Mouse (Mus musculus) erythroblast, embryonic 14.5 days (primary cell): ENCODE results near the gene Cep126. TPM values are rescaled to one million over a fixed set of nuclear protein-coding genes. Genes with fewer than 3 reads are reported as not detected.

Experiments
- H3K27me3 ChIP-seq: 2 replicates; pipeline ENCODE4 v1.6.1; 2012; ENCODE audit warnings: inconsistent platforms; ENCODE audit not compliant: control insufficient read depth
- H3K36me3 ChIP-seq: 2 replicates; pipeline ENCODE4 v1.6.1; 2012; ENCODE audit warnings: mild to moderate bottlenecking, inconsistent platforms; ENCODE audit not compliant: control insufficient read depth
- H3K4me1 ChIP-seq: 2 replicates; pipeline ENCODE4 v1.6.1; 2012; ENCODE audit warnings: inconsistent platforms; ENCODE audit not compliant: control insufficient read depth
- H3K4me3 ChIP-seq: replicated peaks from 2 replicates; pipeline ENCODE3; 2012; ENCODE audit warnings: moderate library complexity, mild to moderate bottlenecking, inconsistent platforms
- H3K9me3 ChIP-seq: 2 replicates; pipeline ENCODE4 v1.6.1; 2012; ENCODE audit warnings: low read length, inconsistent platforms, mixed read lengths; ENCODE audit not compliant: control insufficient read depth
- GATA1 ChIP-seq: IDR thresholded peaks from 2 replicates; pipeline ENCODE4 v1.6.1; 2012; ENCODE audit warnings: low read length, inconsistent platforms, mixed read lengths
- TAL1 ChIP-seq: IDR thresholded peaks from 3 replicates; pipeline ENCODE4 v1.6.1; 2012; ENCODE audit warnings: low read length, inconsistent platforms, mixed read lengths
- polyA plus RNA-seq: library from polyadenylated mRNA; stranded (reverse); fragments of >175 nt; gene quantifications from 2 replicates; pipeline ENCODE4 v1.2.3, GENCODE M21; 2012

Gene Cep126
- polyA plus RNA-seq: not detected in 2 replicates

- peaks cover 13% of the 10 kb centered on the region for H3K4me1 ChIP-seq
- H3K4me3 ChIP-seq: peak within 1 kb of the TSS; percentile 74
- no peaks in the 10 kb centered on the region for H3K9me3 ChIP-seq
- H3K27me3 ChIP-seq: peaks cover 32% of the 10 kb centered on the region
- TF ChIP-seq GATA1 (no peak), TAL1 (no peak)
- no peaks in the 10 kb centered on the region for H3K36me3 ChIP-seq
Measured at GRCm38 (mm10) chr9:8134117-8134574, at the start of gene Cep126. Gene Cep126, minus strand, starts transcription at chr9:8134294.

GRCm38 (mm10) chr9:8179554-8179953 is 45.5 kb upstream of the Cep126 start:
- TF ChIP-seq GATA1: no peak
- TF ChIP-seq TAL1: no peak

GRCm38 (mm10) chr9:8177099-8177498 is 43.0 kb upstream of the Cep126 start:
- Histone ChIP-seq H3K9me3 (no peaks in the 10 kb centered on the region), H3K27me3 (no peaks in the 10 kb centered on the region), H3K4me1 (no peaks in the 10 kb centered on the region), H3K36me3 (no peaks in the 10 kb centered on the region), H3K4me3 (no peak overlapping the region)
- TF ChIP-seq GATA1 (no peak), TAL1 (no peak)

More at GRCm38 (mm10) chr9:8179554-8179953, 45.5 kb upstream of the Cep126 start:
- Histone ChIP-seq H3K9me3 (no peaks in the 10 kb centered on the region), H3K4me1 (no peaks in the 10 kb centered on the region), H3K4me3 (no peak overlapping the region), H3K36me3 (no peaks in the 10 kb centered on the region), H3K27me3 (no peaks in the 10 kb centered on the region)

GRCm38 (mm10) chr9:8157011-8157410 is 22.9 kb upstream of the Cep126 start:
- Histone ChIP-seq H3K36me3 (no peaks in the 10 kb centered on the region), H3K4me3 (no peak overlapping the region), H3K27me3 (no peaks in the 10 kb centered on the region), H3K4me1 (no peaks in the 10 kb centered on the region), H3K9me3 (no peaks in the 10 kb centered on the region)
- TF ChIP-seq TAL1 (no peak), GATA1 (no peak)

- Histone ChIP-seq H3K9me3 (no peaks in the 10 kb centered on the region), H3K27me3 (peaks cover 13% of the 10 kb centered on the region), H3K4me1 (peaks cover 3% of the 10 kb centered on the region), H3K36me3 (no peaks in the 10 kb centered on the region), H3K4me3 (no peak overlapping the region)
- TF ChIP-seq TAL1 (no peak), GATA1 (no peak)
Measured at GRCm38 (mm10) chr9:8139501-8139900, 5.4 kb upstream of the Cep126 start.

- TF ChIP-seq GATA1 (no peak), TAL1 (no peak)
- no peaks in the 10 kb centered on the region for H3K9me3 ChIP-seq
- peaks cover 32% of the 10 kb centered on the region for H3K27me3 ChIP-seq
- peaks cover 13% of the 10 kb centered on the region for H3K4me1 ChIP-seq
- peak overlapping the region; percentile 74 for H3K4me3 ChIP-seq
- H3K36me3 ChIP-seq: no peaks in the 10 kb centered on the region
Measured at GRCm38 (mm10) chr9:8133586-8134115, 443 bp downstream of the Cep126 start.

GRCm38 (mm10) chr9:8123495-8123894 is 10.6 kb downstream of the Cep126 start:
- Histone ChIP-seq H3K9me3 (no peaks in the 10 kb centered on the region; the same call in 1 of the 2 replicates), H3K27me3 (no peaks in the 10 kb centered on the region), H3K4me1 (no peaks in the 10 kb centered on the region), H3K36me3 (no peaks in the 10 kb centered on the region), H3K4me3 (no peak overlapping the region)
- TF ChIP-seq TAL1: no peak
- no peak for TF ChIP-seq GATA1

- peaks cover 18% of the 10 kb centered on the region for H3K9me3 ChIP-seq
- H3K36me3 ChIP-seq: no peaks in the 10 kb centered on the region
- no peaks in the 10 kb centered on the region for H3K4me1 ChIP-seq
- TF ChIP-seq GATA1: no peak
- no peak for TF ChIP-seq TAL1
- no peak overlapping the region for H3K4me3 ChIP-seq
- H3K27me3 ChIP-seq: no peaks in the 10 kb centered on the region
Measured at GRCm38 (mm10) chr9:8114516-8114915, 19.6 kb downstream of the Cep126 start.

- no peaks in the 10 kb centered on the region for H3K36me3 ChIP-seq
- no peak overlapping the region for H3K4me3 ChIP-seq
- no peaks in the 10 kb centered on the region for H3K27me3 ChIP-seq
- TF ChIP-seq GATA1 (no peak), TAL1 (no peak)
- no peaks in the 10 kb centered on the region for H3K9me3 ChIP-seq
- peaks cover 6% of the 10 kb centered on the region for H3K4me1 ChIP-seq
Measured at GRCm38 (mm10) chr9:8103050-8103449, 31.0 kb downstream of the Cep126 start.

- Histone ChIP-seq H3K4me1 (peaks cover 6% of the 10 kb centered on the region), H3K4me3 (no peak overlapping the region), H3K27me3 (no peaks in the 10 kb centered on the region), H3K36me3 (no peaks in the 10 kb centered on the region), H3K9me3 (no peaks in the 10 kb centered on the region)
- TF ChIP-seq TAL1 (no peak), GATA1 (no peak)
Measured at GRCm38 (mm10) chr9:8100962-8101361, 33.1 kb downstream of the Cep126 start.
